Mouse (Mus musculus) frontal cortex, adult 2 months (tissue): ENCODE measurements around the gene Daxx. TPM values are rescaled to one million over a fixed set of nuclear protein-coding genes. Genes with fewer than 3 reads are reported as not detected.

Experiments used
- DNase-seq, 2 experiments: peaks; one replicate each; pipeline ENCODE4 v3.0.0; 2022; ENCODE audit warnings: low spot score in 1 of 2; ENCODE audit errors: extremely low spot score in 1 of 2
- polyA plus RNA-seq: library from polyadenylated mRNA; depleted of rRNA; stranded (reverse); fragments of >200 nt; gene quantifications from 2 replicates; pipeline ENCODE4 v1.2.3, GENCODE M21; 2012

The Daxx gene
- polyA plus RNA-seq, 1 experiment, result 27.2 TPM

DNA sequence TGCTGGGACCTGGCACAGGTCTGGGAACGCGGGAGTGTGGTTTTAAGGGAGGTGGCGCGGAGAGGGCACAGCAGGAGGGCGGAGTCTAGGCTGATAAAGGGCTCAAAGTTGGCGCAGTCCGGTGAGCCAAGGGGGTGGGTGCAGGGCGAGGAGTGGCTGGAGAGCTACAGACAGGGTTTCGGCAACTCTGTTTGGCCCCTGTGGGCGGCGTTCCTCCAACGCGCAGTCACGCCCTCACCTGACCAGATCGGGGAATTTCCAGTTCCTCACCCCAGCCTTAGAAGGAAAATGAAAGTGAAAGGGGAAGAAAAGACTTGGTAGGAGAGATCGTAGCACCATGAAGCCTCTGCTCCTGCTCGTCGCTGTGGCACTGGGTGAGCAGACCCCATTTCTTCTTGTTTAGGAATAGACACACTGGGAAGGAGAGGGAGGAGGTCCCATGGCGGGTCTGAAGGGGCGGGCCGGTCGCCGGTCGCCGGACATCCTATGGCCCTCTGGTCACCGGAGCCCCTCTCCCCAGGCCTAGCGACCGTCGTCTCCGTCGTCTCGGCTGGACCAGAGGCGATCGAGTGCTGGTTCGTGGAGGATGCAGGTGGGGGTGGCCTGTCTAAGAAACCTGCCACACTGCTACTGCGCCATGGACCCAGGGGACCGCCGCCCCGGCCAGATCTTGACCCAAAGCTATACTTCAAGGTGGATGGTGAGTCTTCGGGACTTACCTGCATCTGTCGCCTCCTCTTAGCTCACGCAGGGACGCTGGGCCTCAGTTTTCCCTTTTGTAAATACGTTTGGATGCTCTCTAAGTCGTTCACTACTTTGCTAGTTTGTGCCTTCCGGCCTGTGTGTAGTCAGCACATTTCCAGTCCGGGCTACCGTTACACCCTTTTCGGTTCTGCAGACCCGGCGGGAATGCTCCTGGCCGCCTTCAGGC is 10.4 kb downstream of the Daxx start:
- peak in 1 of 2 experiments; percentile 63 for DNase-seq

DNA sequence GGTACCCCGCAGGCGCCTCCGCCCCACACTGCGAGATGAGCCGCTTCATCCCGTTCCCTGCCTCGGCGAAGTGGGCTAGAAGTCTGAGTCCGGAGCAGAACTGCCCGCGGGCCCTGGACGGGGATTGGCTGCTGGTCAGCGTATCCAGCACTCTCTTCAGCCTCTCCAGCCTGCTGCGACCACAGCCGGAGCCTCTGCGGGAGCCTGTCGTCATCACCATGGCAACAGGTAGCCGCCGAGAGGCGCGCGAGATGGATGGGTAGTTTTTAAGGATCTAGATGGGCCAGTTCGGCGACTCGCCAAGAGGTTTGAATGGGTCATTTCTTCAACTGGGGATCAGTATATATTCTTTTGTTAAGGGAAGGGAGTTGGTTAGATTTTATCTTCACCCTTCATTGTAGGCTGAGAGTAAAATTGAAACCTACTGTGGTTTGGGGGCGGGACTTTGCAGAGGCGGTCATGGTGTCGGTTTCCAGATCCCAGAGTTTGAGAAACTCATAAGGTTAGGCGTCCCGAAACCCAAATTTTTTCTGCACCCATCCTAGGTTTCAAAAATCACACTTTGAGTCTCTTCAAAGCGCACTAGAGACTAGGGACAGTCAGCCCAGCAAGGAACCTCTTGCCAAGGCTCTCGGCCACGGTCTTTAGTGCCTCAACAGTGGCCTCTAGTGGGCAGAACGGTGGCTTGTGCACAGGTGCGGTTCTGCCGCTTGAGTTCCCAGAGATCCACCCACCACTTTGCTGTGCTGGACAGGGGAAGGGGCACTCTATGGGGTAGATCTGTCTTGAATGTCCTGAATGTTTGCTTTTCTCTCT is 11.3 kb downstream of the Daxx start:
- peak in 1 of 2 experiments; percentile 90 for DNase-seq

DNA sequence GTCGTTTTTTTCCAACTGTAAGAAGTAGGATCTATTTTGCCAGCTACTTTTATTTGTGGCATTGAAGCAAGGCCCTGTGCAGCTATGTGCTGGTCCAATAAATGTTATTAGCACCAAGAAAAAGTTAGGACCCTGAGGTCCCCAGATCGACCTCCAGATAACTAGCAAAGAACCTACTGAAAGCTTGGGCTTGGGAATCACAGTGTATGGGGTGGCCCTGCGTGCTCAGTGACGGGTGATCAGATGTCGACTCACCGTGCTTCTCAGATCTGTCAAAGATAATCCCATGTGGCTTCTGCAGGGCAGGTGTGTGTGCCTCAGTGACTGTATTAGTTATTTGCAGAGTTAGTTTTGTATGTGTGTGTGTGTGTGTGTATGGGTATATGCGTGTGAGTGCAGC is 12.1 kb downstream of the Daxx start:
- DNase-seq, result no peak

DNA sequence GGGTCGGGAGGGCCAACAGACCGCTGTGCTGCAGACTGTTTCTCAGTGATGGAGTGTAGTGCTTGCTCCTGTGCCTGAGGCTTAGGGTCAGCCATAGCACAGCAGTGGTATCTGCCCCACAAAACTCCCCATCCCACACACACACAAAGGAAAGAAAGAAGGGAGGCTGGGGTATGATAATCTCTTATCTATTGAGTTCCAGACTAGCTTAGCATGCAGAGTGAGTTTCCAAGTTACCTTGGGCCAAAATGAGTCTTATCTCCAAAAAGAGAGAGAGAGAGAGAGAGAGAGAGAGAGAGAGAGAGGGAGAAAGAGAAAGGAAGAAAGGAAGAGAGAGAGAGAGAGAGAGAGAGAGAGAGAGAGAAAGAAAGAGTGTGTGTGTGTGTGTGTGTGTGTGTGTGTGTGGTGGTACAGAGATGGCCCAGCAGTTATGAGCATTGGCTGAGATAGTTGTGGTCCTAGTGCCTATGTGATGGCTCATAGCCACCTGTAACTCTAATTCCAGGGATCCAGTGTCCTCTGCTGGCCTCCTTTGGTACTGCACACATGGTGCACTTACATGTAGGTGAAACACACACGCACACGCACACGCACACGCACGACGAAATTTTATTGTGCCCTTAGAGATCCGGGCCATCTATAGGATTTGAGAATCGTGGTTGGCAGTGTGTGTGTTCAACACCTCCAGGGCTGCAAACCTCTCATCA is 15.5 kb downstream of the Daxx start:
- DNase-seq, result no peak

DNA sequence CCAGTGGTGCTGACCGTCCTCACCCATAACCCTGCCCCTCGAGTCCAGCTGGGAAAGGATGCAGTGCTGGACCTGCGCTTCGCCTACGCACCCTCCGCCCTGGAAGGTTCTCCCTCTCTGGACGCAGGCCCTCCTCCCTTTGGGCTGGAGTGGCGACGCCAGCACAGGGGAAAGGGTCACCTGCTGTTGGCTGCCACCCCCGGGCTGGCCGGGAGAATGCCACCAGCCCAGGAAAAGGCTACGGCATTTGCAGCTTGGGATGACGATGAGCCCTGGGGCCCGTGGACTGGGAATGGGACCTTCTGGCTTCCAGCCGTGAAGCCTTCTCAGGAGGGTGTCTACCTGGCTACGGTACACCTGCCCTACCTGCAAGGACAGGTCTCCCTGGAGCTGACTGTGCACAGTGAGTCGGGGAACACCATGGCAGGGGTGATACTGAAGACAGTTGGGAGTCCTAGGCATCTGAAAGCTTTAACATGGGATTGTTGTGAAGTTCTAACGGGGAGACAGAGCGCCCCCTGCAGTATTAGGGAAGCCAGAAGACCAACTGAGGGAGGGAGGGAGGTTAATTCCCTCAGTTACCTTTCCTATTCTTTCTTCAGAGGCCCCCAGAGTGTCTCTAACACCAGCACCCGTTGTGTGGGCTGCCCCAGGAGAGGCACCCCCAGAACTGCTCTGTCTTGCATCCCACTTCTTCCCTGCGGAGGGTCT is 16.3 kb downstream of the Daxx start:
- DNase-seq, result no peak

DNA sequence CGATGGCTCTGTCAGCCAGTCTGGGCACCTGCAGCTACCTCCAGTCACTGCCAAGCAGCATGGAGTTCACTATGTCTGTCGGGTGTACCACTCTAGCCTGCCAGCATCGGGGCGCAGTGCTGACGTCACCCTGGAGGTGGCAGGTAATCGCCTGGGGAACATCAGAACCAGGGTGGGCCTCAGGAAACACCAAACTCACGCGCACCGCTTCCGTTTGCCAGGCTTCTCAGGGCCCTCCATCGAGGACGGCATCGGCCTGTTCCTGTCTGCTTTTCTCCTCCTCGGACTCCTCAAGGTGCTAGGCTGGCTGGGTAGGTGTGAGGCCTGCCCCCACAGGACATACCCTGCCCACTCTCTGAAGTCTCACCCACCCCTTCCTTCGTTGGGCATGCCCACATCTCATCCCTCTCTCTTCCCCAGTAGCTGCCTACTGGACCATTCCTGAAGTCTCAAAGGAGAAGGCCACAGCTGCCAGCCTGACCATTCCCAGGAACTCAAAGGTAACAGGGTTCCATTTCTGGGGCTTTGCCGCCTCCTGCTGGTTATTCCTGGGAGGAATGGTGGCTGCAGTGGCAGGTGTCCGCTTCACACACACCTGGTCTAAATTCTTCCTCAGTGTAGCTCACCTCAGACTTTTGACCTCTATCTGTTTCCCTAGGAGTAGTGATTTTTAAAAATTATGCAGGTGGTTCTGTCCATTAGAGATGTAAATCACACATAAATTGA is 17.2 kb downstream of the Daxx start:
- DNase-seq, result no peak

DNA sequence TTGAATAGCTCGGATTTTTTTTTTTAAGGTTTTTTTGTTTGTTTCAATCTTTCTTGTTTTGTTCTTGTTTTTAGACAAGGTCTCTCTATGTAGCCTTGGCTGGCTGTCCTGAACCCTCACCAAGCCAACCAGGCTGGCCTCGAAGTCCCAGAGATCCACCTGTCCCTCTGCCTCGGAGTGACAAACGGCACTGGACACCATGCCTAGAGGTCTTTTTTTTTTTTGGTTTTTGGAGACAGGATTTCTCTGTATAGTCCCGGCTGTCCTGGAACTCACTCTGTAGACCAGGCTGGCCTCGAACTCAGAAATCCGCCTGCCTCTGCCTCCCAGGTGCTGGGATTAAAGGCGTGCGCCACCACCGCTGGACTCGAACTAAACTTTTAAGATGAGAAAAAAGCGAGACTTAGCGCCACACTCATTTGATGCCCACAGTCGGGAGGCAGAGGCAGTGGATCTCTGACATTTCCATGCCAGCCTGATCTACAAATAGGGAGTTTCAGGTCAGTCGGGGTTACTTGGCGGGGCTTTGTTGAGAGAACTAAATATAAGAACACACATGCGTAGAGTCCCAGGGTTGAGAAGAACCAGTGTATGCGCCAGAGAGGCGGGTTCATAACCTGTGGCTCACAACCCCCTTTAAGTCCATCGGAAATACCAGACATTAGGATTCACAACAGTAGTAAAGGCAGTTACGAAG is 19.2 kb downstream of the Daxx start:
- DNase-seq, result no peak

DNA sequence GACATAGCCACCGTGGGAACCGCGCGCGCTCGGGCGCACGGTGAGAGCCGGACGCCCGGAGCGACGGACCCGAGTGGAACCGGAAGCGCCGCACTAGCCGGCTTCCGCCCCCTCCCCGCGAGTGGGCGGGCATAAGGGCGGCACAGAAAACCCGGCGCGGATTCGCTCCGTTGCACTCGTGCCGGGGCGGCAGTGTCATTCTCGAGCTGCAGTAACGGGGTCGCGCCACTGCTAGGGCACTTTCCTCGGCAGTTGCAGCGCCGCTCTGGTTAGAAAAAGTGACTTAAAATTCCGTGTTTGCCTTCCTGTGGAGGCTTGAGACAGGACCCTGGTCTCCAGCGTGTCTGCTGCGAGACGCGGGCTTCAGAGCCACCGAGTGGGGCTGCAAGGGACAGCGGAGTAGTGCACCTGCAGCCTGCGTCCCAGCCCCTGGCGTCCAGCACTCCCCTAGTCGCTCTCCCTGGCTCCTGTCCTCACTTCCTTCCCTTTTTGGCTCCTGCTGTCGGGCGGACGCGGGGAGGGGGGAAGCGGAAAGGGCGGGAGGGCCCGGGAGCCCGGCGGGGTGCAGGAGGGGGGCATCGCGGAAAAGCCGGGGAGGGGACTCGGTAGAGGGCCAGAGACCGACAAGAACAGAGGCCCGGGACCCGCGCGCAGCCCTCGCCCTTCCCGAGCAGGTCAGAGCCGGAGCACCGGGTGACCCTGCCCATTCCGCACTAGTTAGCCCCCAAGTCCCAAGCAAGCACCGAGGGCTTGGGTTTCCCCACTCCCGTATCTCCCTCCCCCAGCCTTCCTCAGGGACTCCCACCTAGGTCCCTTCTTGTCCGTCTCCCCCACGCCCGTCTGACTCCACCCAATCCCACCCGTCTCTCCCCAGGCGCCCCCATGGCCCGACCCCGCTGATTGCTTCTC is 20.4 kb downstream of the Daxx start, which contains the start of gene Rgl2:
TSS of gene Rgl2 (plus strand) at position 173 of the 909 bp plus-strand sequence.
- DNase-seq, result peak; percentile 69 to 94

DNA sequence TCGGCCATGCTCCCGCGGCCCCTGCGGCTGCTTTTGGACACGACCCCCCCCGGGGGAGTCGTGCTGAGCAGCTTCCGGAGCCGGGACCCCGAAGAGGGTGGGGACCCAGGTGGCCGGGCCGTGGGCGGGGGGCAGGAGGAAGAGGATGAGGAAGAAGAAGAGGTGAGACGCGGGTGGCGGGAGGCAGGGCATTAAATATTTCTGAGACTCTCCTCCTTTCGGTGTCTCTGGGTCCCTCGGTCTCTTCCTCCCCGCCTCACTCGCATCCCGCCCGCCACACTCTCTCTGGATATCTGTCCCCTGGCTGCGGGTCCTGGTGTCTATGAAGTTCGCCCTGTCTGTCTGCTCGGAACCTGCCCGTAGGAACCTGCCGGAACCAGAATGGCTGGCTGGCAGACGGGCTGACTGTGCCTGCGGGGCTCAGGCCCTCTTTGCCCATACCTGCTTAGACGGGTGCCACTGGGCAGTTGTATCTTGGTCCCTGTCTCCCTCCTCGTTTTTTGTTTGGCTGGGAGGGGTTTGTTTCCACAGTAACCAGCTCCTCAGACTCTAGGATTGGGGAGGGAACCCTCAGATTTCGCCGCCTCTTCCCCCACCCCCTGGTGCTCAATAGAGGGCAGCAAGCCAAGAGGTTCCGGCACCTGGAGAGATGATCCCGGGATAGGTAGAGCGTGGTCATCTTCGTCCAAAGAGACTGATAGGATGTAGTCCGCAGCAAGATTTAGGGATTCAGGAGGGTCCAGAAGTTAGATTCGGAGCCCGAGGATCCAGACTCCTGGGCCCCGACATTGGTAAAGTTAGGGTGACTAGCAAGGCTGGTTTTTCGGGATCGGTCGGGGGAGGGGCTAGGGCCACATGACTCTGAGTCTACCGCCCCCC is 21.3 kb downstream of the Daxx start:
- peak in 1 of 2 experiments; percentile 80 for DNase-seq

DNA sequence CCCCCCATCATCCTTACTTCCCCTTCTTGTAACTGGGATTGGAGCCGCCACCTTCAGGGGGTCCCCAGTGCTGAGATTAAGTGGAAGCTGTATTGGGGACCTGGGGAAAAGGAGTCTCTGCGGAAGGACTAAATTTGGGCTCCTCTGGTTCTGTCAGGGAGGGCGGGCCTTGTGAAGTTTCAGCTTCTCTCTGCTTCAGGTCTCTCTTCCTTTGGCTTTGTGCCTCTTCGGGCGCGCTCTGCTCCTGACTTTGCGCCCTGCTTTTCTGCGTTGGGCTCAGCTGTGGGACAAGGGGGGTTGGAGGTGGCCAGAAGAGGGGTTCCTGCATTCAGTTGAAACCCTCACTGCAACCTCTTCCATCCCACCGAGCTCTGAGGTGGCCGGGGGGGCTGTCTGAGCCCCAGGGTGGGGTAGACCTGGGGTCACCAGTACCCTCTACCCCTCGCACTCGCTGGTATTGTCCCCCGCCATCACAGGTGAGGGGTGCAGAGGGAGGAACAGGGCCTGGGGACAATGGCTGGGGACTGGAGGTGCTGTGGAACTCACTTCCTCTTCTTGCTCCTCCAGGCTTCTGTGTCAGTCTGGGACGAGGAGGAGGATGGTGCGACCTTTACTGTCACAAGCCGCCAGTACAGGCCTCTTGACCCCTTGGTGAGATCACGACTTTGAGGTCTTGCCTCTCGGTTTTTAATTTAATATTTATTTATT is 22.1 kb downstream of the Daxx start:
- DNase-seq, result no peak

DNA sequence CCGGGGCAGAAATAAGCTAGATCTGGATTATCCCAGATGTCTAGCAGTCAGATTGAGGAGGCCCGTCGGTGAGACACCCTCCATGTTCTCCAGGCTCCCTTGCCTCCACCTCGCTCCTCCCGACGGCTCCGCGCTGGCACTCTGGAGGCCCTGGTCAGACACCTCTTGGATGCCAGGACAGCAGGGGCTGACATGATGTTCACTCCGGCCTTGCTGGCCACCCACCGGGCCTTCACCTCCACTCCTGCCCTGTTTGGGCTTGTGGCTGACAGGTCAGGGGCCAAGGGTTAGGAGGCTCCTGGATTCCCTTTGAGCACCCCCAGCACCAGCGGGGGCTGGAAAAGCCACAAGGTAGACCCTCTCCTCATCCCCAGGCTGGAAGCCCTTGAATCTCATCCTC is 22.7 kb downstream of the Daxx start:
- no peak for DNase-seq

DNA sequence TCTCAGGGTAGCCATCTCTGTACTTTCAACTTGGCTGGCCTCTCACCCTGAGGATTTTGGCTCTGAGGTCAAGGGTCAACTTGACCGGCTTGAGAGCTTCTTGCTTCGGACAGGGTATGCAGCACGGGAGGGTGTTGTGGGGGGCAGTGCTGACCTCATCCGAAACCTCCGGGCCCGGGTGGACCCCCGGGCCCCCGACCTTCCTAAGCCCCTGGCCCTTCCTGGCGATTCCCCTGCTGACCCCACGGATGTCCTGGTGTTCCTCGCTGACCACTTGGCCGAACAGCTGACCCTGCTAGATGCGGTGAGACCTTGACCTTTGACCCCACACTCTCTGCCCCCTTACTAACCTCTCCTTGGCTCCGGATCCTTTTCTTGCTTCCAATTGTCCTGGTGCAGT is 23.2 kb downstream of the Daxx start:
- no peak for DNase-seq

DNA sequence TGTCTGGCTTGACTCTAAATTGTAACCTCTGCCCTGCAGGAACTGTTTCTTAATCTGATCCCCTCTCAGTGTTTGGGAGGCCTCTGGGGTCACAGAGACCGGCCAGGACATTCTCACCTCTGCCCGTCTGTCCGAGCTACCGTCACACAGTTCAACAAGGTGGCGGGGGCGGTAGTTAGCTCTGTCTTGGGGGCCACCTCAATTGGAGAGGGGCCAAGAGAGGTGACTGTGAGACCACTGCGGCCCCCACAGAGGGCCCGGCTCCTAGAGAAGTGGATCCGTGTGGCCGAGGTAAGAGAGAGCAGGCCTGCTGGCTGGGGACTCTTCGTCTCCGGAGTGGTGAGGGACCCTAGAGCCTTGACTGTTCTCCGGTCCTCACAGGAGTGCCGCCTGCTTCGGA is 23.8 kb downstream of the Daxx start:
- DNase-seq, result no peak

DNA sequence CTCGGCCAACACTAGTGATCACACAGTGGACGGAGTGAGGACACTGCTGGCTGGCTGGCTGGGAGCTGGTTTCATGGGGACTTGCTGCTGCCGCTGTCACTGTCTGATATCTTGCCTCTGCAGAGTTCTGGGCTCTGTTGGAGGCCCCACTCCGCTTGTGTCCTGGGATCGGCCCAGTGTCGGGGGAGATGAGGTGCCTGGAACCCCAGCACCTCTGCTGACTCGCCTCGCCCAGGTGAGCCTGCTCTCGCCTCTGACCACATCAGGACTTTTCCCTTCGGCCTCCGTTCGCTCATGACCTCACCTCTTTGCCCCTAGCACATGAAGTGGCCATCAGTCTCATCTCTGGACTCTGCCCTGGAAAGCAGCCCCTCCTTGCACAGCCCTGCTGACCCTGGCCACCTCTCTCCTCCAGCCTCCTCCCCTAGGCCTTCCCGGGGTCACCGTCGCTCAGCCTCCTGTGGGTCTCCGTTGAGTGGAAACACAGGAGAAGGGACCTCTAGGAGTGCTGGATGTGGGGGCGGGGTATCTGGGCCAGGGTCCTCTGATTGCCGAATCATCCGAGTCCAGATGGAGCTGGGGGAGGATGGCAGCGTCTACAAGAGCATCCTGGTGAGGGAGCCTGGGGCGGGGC is 26.3 kb downstream of the Daxx start:
- DNase-seq, result no peak

DNA sequence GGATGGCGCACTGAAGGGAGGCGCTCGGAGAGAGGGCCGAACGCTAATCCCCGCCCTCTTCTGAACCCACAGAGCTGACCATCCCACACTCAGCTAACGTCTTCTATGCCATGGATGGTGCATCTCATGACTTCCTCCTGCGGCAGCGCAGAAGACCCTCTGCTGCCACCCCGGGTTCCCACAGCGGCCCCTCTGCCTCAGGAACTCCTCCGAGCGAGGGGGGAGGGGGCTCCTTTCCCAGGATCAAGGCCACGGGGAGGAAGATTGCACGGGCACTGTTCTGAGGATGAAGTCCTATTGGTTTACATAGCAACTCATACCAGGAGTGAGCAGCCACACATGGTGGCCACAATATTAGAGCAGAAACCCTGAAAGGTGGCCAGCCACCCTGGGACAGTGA is 27.8 kb downstream of the Daxx start:
- no peak for DNase-seq

DNA sequence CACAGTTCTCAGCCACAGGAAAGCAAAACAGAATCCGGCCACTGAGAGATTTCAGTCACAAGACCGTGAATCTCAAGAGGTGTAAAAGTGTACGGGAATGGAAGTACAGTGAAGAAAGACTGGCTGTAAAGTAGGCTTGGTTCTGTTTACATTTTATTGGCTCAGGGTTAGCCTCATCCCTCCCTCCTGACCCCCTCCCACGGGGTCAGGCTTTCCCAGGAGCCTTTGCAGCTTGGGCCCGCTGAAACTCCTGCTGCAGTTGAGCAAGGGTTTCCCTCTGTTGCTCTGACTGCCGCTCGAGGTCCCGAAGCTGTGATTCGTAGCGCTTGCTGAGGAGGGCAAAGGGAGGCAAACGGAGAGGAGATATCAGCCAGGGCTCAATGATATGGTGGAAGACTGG is 29.6 kb downstream of the Daxx start:
- DNase-seq, result no peak
